Mouse (Mus musculus): ENCODE results near the gene Cry2. TPM values are rescaled to one million over a fixed set of nuclear protein-coding genes. Genes with fewer than 3 reads are reported as not detected.
A peak's percentile ranks its signal among the peaks of the same experiment; 100 is the strongest.
"Not testable (repeated sequence)": the region's sequence is repeated elsewhere in the genome, so short reads cannot be mapped to it uniquely, and the experiment has no call there.

Gene Cry2
- polyA plus RNA-seq (2014; fragmentation: Nextera tagmentation; extraction: Ambion mirVana), result 21.5 and 22.1 TPM in 2 replicates

GRCm38 (mm10) chr2:92433578-92434374 lies at the start of gene Cry2:
Gene Cry2, minus strand, starts transcription at chr2:92434043.
- WGBS, result under 1% methylated on average over 70 of the region's 76 CpGs
- H3K36me3 ChIP-seq (ENCODE audit: control insufficient read depth, insufficient read depth, low read length), result no peaks in the 10 kb centered on the region
- DNase-seq (ENCODE audit: low spot score) (peak; percentile 99), ATAC-seq (ENCODE audit: low FRiP score) (peak; percentile 98)
- H3K27me3 ChIP-seq (ENCODE audit: control insufficient read depth, insufficient read depth, low read length), result no peaks in the 10 kb centered on the region
- H3K4me1 ChIP-seq (replicated peaks; ENCODE audit: control insufficient read depth, insufficient read depth, low read length), result peaks cover 9% of the 10 kb centered on the region
- H3K27ac ChIP-seq (ENCODE audit: low read depth, low read length), result peak within 1 kb of the TSS; percentile 13; the same call in 1 of the 2 replicates
- peak within 1 kb of the TSS; percentile 80 for H3K4me3 ChIP-seq (ENCODE audit: low read depth, low read length)
- H3K9ac ChIP-seq (ENCODE audit: low read depth, low read length), result peak within 1 kb of the TSS; percentile 86
- H3K4me2 ChIP-seq (replicated peaks; ENCODE audit: low read depth, low read length), result peak within 1 kb of the TSS; percentile 86
- no peaks in the 10 kb centered on the region for H3K9me3 ChIP-seq (ENCODE audit: control insufficient read depth, low read length)

GRCm38 (mm10) chr2:92483505-92483904 lies 49.7 kb upstream of the Cry2 start:
- no peak for ATAC-seq (ENCODE audit: low FRiP score)

GRCm38 (mm10) chr2:92482551-92482950 lies 48.7 kb upstream of the Cry2 start:
- Histone ChIP-seq H3K9ac (ENCODE audit: low read depth, low read length) (no peak overlapping the region), H3K36me3 (ENCODE audit: control insufficient read depth, insufficient read depth, low read length) (no peaks in the 10 kb centered on the region), H3K9me3 (ENCODE audit: control insufficient read depth, low read length) (no peaks in the 10 kb centered on the region), H3K4me1 (replicated peaks; ENCODE audit: control insufficient read depth, insufficient read depth, low read length) (no peaks in the 10 kb centered on the region), H3K4me3 (ENCODE audit: low read depth, low read length) (no peak overlapping the region), H3K4me2 (replicated peaks; ENCODE audit: low read depth, low read length) (no peak overlapping the region), H3K27me3 (ENCODE audit: control insufficient read depth, insufficient read depth, low read length) (peaks cover 23% of the 10 kb centered on the region), H3K27ac (ENCODE audit: low read depth, low read length) (no peak overlapping the region)
- 77% methylated on average over 1 of the region's 1 CpGs for WGBS
- DNase-seq (ENCODE audit: low spot score) (no peak), ATAC-seq (ENCODE audit: low FRiP score) (no peak)

More at GRCm38 (mm10) chr2:92483505-92483904, 49.7 kb upstream of the Cry2 start:
- Histone ChIP-seq H3K9me3 (ENCODE audit: control insufficient read depth, low read length) (no peaks in the 10 kb centered on the region), H3K36me3 (ENCODE audit: control insufficient read depth, insufficient read depth, low read length) (no peaks in the 10 kb centered on the region), H3K27ac (ENCODE audit: low read depth, low read length) (no peak overlapping the region), H3K4me2 (replicated peaks; ENCODE audit: low read depth, low read length) (no peak overlapping the region), H3K9ac (ENCODE audit: low read depth, low read length) (no peak overlapping the region), H3K4me1 (replicated peaks; ENCODE audit: control insufficient read depth, insufficient read depth, low read length) (no peaks in the 10 kb centered on the region), H3K4me3 (ENCODE audit: low read depth, low read length) (no peak overlapping the region), H3K27me3 (ENCODE audit: control insufficient read depth, insufficient read depth, low read length) (peaks cover 23% of the 10 kb centered on the region)
- no peak for DNase-seq (ENCODE audit: low spot score)
- WGBS, result 59% methylated on average over 5 of the region's 5 CpGs

GRCm38 (mm10) chr2:92478313-92478688 lies 44.5 kb upstream of the Cry2 start:
- no peak for ATAC-seq (ENCODE audit: low FRiP score)

GRCm38 (mm10) chr2:92477672-92478312 lies 43.9 kb upstream of the Cry2 start:
- 85% methylated on average over 12 of the region's 12 CpGs for WGBS
- Histone ChIP-seq H3K9ac (ENCODE audit: low read depth, low read length) (no peak overlapping the region), H3K27ac (ENCODE audit: low read depth, low read length) (no peak overlapping the region), H3K27me3 (ENCODE audit: control insufficient read depth, insufficient read depth, low read length) (no peaks in the 10 kb centered on the region), H3K36me3 (ENCODE audit: control insufficient read depth, insufficient read depth, low read length) (no peaks in the 10 kb centered on the region), H3K4me1 (replicated peaks; ENCODE audit: control insufficient read depth, insufficient read depth, low read length) (no peaks in the 10 kb centered on the region), H3K9me3 (ENCODE audit: control insufficient read depth, low read length) (no peaks in the 10 kb centered on the region), H3K4me3 (ENCODE audit: low read depth, low read length) (no peak overlapping the region), H3K4me2 (replicated peaks; ENCODE audit: low read depth, low read length) (no peak overlapping the region)
- ATAC-seq (ENCODE audit: low FRiP score), result no peak
- DNase-seq (ENCODE audit: low spot score), result no peak

More at GRCm38 (mm10) chr2:92478313-92478688, 44.5 kb upstream of the Cry2 start:
- no peak overlapping the region for H3K4me3 ChIP-seq (ENCODE audit: low read depth, low read length)
- WGBS, result 91% methylated on average over 4 of the region's 4 CpGs
- H3K27me3 ChIP-seq (ENCODE audit: control insufficient read depth, insufficient read depth, low read length), result no peaks in the 10 kb centered on the region
- no peaks in the 10 kb centered on the region for H3K9me3 ChIP-seq (ENCODE audit: control insufficient read depth, low read length)
- no peaks in the 10 kb centered on the region for H3K36me3 ChIP-seq (ENCODE audit: control insufficient read depth, insufficient read depth, low read length)
- no peak overlapping the region for H3K9ac ChIP-seq (ENCODE audit: low read depth, low read length)
- no peak overlapping the region for H3K27ac ChIP-seq (ENCODE audit: low read depth, low read length)
- H3K4me1 ChIP-seq (replicated peaks; ENCODE audit: control insufficient read depth, insufficient read depth, low read length), result no peaks in the 10 kb centered on the region
- DNase-seq (ENCODE audit: low spot score), result no peak
- H3K4me2 ChIP-seq (replicated peaks; ENCODE audit: low read depth, low read length), result no peak overlapping the region

- not testable (repeated sequence) for ATAC-seq (ENCODE audit: low FRiP score); H3K4me1 ChIP-seq (replicated peaks; ENCODE audit: control insufficient read depth, insufficient read depth, low read length); H3K36me3 ChIP-seq (ENCODE audit: control insufficient read depth, insufficient read depth, low read length); H3K4me3 ChIP-seq (ENCODE audit: low read depth, low read length); H3K27me3 ChIP-seq (ENCODE audit: control insufficient read depth, insufficient read depth, low read length); H3K27ac ChIP-seq (ENCODE audit: low read depth, low read length); DNase-seq (ENCODE audit: low spot score); H3K4me2 ChIP-seq (replicated peaks; ENCODE audit: low read depth, low read length); H3K9ac ChIP-seq (ENCODE audit: low read depth, low read length); H3K9me3 ChIP-seq (ENCODE audit: control insufficient read depth, low read length)
- whole genome bisulfite sequencing, result 88% methylated on average over 7 of the region's 7 CpGs
Measured at GRCm38 (mm10) chr2:92476580-92476979, 42.7 kb upstream of the Cry2 start.

GRCm38 (mm10) chr2:92475711-92476110 lies 41.9 kb upstream of the Cry2 start:
- WGBS, result 58% methylated on average over 2 of the region's 2 CpGs
- no peak overlapping the region for H3K27ac ChIP-seq (ENCODE audit: low read depth, low read length)
- no peaks in the 10 kb centered on the region for H3K4me1 ChIP-seq (replicated peaks; ENCODE audit: control insufficient read depth, insufficient read depth, low read length)
- H3K4me3 ChIP-seq (ENCODE audit: low read depth, low read length), result no peak overlapping the region
- H3K9ac ChIP-seq (ENCODE audit: low read depth, low read length), result no peak overlapping the region
- DNase-seq (ENCODE audit: low spot score), result no peak
- H3K4me2 ChIP-seq (replicated peaks; ENCODE audit: low read depth, low read length), result no peak overlapping the region
- no peaks in the 10 kb centered on the region for H3K36me3 ChIP-seq (ENCODE audit: control insufficient read depth, insufficient read depth, low read length)
- no peak for ATAC-seq (ENCODE audit: low FRiP score)
- no peaks in the 10 kb centered on the region for H3K9me3 ChIP-seq (ENCODE audit: control insufficient read depth, low read length)
- no peaks in the 10 kb centered on the region for H3K27me3 ChIP-seq (ENCODE audit: control insufficient read depth, insufficient read depth, low read length)

- DNase-seq (ENCODE audit: low spot score) (no peak), ATAC-seq (ENCODE audit: low FRiP score) (no peak)
- Histone ChIP-seq H3K4me2 (replicated peaks; ENCODE audit: low read depth, low read length) (no peak overlapping the region), H3K27ac (ENCODE audit: low read depth, low read length) (no peak overlapping the region), H3K9ac (ENCODE audit: low read depth, low read length) (no peak overlapping the region), H3K27me3 (ENCODE audit: control insufficient read depth, insufficient read depth, low read length) (no peaks in the 10 kb centered on the region), H3K4me1 (replicated peaks; ENCODE audit: control insufficient read depth, insufficient read depth, low read length) (no peaks in the 10 kb centered on the region), H3K36me3 (ENCODE audit: control insufficient read depth, insufficient read depth, low read length) (no peaks in the 10 kb centered on the region), H3K9me3 (ENCODE audit: control insufficient read depth, low read length) (no peaks in the 10 kb centered on the region), H3K4me3 (ENCODE audit: low read depth, low read length) (no peak overlapping the region)
- WGBS, result 80% methylated on average over 3 of the region's 3 CpGs
Measured at GRCm38 (mm10) chr2:92474920-92475319, 41.1 kb upstream of the Cry2 start.
